Mouse (Mus musculus): ENCODE data around the gene Olfr56.

GRCm38 (mm10) chr11:49090551-49090950, 111.9 kb downstream of the Olfr56 start:
- TF ChIP-seq CTCF (IDR thresholded peaks at IDR 0.05; ENCODE audit: borderline replicate concordance, insufficient read depth, low read depth, low read length), result no peak
- TF ChIP-seq POLR2A (IDR thresholded peaks at IDR 0.05; ENCODE audit: borderline replicate concordance, insufficient read depth, low read length), result no peak

All from cerebellum, adult 2 months (tissue).